Mouse (Mus musculus) frontal cortex, adult (tissue): Measurements from ENCODE around the gene Ctnna2.
A peak's percentile ranks its signal among the peaks of the same experiment; 100 is the strongest.

ENCODE experiments used
- ATAC-seq: cut with Nextera tagmentation; 2 replicates; pipeline ENCODE4 v1.9.2; 2017; ENCODE audit warnings: mild to moderate bottlenecking, moderate library complexity, mixed read lengths; ENCODE audit not compliant: low TSS enrichment

The Ctnna2 gene

GRCm38 (mm10) chr6:77603914-77604313, 375.6 kb downstream of the Ctnna2 start:
- ATAC-seq, result peak; percentile 36

GRCm38 (mm10) chr6:77599244-77599643, 380.3 kb downstream of the Ctnna2 start:
- ATAC-seq, result peak; percentile 90

- ATAC-seq, result peak; percentile 81
Observed at GRCm38 (mm10) chr6:77582568-77582967, 396.9 kb downstream of the Ctnna2 start.

GRCm38 (mm10) chr6:77580926-77581325, 398.6 kb downstream of the Ctnna2 start:
- no peak for ATAC-seq

GRCm38 (mm10) chr6:77578612-77579011, 400.9 kb downstream of the Ctnna2 start:
- ATAC-seq, result peak; percentile 60; the same call in 1 of the 2 replicates

- no peak for ATAC-seq
Observed at GRCm38 (mm10) chr6:77577585-77577984, 401.9 kb downstream of the Ctnna2 start.

GRCm38 (mm10) chr6:77572614-77573013, 406.9 kb downstream of the Ctnna2 start:
- peak; percentile 98 for ATAC-seq

- no peak for ATAC-seq
Observed at GRCm38 (mm10) chr6:77569851-77570250, 409.6 kb downstream of the Ctnna2 start.

GRCm38 (mm10) chr6:77556181-77556580, 423.3 kb downstream of the Ctnna2 start:
- ATAC-seq, result no peak

GRCm38 (mm10) chr6:77537055-77537807, 442.3 kb downstream of the Ctnna2 start:
- peak; percentile 55; the same call in 1 of the 2 replicates for ATAC-seq

GRCm38 (mm10) chr6:77527636-77528035, 451.9 kb downstream of the Ctnna2 start:
- no peak for ATAC-seq

- ATAC-seq, result no peak
Observed at GRCm38 (mm10) chr6:77521836-77522235, 457.7 kb downstream of the Ctnna2 start.

- ATAC-seq, result no peak
Observed at GRCm38 (mm10) chr6:77516515-77516914, 463.0 kb downstream of the Ctnna2 start.

GRCm38 (mm10) chr6:77511805-77512204, 467.7 kb downstream of the Ctnna2 start:
- ATAC-seq, result 0 out of 2 replicates have a peak, but pooled peaks have one; percentile 32

- no peak for ATAC-seq
Observed at GRCm38 (mm10) chr6:77491721-77492120, 487.8 kb downstream of the Ctnna2 start.

- ATAC-seq, result no peak
Observed at GRCm38 (mm10) chr6:77486658-77487057, 492.8 kb downstream of the Ctnna2 start.

GRCm38 (mm10) chr6:77482081-77482480, 497.4 kb downstream of the Ctnna2 start:
- ATAC-seq, result no peak

- ATAC-seq, result peak; percentile 87
Observed at GRCm38 (mm10) chr6:77475354-77475753, 504.1 kb downstream of the Ctnna2 start.

GRCm38 (mm10) chr6:77473256-77473655, 506.2 kb downstream of the Ctnna2 start:
- no peak for ATAC-seq

GRCm38 (mm10) chr6:77468058-77468457, 511.4 kb downstream of the Ctnna2 start:
- no peak; the same call in 1 of the 2 replicates for ATAC-seq

- ATAC-seq, result no peak
Observed at GRCm38 (mm10) chr6:77462737-77463136, 516.8 kb downstream of the Ctnna2 start.

GRCm38 (mm10) chr6:77457919-77458318, 521.6 kb downstream of the Ctnna2 start:
- peak; percentile 92 for ATAC-seq

GRCm38 (mm10) chr6:77446861-77447260, 532.6 kb downstream of the Ctnna2 start:
- peak; percentile 64 for ATAC-seq

GRCm38 (mm10) chr6:77443906-77444305, 535.6 kb downstream of the Ctnna2 start:
- ATAC-seq, result peak; percentile 89
